Mouse (Mus musculus) cerebellum, adult 9-11 months (tissue): ENCODE data around the gene Snrnp40.

Experiments
- DNase-seq: peaks from one replicate; pipeline ENCODE4 v3.0.0; 2022

Gene Snrnp40

DNA sequence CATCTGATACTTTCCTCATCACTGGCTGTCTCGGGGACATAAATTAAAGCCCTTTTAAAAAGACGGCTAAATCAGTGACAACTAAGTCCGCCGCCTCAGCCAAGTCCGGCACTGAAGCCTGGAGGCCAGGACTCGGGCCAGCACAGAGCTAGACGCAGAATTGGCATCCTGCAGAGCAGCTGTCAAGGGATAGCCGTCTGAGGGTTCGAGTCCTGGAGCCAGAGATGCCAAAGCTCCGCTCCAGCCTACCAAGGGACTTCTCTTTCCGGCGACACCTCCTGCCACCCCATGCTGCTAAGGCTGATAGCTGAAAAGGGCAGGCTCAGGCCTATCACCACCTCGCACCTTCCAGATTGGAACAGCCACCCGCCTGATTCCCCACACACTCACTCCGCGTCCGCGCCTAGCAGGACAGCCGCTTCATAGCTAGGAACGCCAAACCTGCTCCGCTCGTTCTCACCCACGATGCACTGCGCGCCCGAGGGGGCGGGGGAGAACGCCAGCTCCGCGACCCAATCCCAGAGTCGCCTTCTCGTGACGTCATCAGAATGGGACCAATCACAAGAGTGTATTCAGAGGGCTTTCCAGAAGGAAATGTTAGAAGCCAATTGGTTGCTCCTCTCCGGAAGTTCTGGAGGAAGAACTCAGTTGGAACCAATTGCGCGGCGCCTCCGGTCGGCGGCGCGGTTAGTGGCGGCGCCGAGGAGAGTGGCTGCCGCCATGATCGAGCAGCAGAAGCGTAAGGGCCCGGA is at the start of gene Snrnp40, which contains the start of gene Zcchc17:
Snrnp40 (plus strand) TSS at position 647 of the 752 bp plus-strand sequence.
Zcchc17 (minus strand) TSS at position 458 of the 752 bp plus-strand sequence.
- peak; percentile 99 for DNase-seq

DNA sequence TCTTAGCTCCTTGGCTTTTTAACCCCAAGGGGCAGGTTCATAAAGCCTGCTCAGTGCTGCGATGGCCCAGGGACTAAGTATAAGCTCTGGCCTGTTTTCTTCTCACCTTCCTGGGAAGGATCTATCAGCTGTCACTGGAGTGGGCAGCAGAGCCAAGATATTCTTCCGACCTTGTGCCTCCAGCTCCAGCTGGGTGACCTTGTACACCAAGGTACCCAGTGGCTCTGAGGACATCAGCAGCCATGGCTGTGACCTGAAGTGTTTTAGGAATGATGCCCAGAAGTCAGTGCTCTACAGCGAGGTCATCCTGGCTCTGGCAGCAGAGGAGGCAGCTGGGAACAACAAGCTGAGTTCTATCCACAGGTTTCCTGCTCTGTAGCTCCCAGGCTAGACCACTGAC is 47.4 kb upstream of the Snrnp40 start:
- no peak for DNase-seq

DNA sequence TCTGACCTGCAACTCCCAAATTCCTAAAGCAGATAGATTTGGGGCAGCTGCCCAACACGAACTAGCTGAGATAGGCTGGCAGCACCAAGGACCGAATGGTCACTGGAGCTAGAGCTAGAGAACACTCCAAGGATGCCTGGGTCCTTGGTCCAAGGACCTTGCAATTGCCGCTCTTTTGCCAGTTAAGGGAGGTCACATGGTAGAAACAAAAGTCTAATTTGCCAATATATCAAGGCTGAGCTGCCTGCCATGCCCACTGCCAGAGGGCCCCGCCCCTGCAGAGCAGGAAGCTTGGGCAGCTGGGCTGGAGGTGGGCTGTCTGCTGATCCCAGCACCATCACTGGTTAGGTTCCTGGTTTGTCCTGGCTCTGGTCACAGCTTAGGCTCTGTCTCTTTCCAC is 46.4 kb upstream of the Snrnp40 start:
- no peak for DNase-seq

DNA sequence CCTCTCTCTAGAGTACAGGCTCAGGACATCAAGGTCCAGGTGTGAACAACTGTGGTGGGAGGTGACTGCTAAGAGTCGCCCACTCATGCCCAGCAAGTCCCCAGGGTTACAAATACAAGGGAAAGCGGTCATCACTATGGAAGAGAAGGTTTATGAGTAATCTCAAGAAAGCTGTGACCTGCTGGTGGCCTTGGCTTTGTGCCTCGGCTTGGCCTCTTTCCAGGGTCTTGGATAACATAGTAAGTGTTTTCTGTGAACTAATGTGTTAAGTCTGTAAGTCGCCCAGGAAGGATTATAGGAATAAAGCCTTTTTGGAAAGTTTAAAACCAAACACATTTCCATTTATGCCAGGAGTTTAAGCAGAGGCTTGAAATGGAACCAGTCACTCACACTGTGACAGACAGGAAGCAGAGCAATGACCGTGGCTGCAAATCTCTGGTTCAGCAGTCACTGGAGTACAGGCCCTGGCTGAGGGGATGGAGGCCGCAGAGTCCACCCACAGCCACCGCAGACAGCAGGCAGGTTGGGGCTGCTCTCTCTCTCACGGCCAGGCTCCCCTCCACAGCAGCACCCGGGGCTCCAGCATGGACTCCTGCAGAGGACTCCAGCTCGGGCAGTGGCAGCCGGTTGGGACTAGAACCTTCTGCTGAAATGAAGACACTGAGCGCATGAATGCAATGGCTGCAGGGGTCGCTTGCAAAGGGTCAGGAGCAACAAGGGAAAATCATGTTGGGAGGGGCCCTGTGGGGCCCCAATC is 44.0 kb upstream of the Snrnp40 start:
- DNase-seq = no peak

DNA sequence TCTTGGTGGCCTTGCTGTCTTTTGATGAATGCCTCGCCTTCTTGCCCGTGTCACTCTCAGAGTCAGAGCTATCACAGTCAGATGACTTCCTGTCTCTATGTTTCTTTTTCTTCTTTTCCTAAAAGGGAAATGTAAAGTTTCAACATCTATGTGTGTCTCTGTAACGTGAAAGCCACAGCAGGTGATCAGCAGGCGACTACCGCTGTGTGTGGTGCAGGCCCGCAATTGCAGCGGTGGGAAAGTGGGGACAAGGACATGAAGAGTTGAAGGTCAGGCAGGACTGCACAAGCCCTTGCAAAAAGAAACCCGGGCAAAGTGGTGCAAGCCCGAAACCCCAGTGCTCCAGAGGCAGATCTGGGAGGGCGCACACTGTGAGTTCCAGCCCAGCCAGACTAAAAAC is 43.2 kb upstream of the Snrnp40 start:
- DNase-seq = no peak

DNA sequence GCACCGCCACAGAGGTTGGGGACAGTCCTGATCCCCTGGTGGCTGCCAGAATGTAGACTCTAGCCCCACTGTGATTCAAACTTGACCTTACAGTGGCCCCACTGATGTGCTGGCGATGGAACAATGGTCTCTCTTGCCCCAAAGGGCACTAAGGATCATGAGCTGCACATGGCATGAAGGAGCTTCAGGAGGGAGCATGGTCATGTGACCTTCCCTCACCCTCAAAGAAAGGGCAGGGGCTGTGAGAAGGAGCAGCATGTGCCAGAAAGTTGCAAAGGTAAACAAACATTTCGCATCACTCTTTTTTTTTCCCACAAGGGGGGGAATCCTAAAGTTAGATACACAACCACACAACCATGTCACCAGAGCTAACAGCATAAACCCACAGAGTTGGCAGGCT is 41.8 kb upstream of the Snrnp40 start:
- DNase-seq = no peak

DNA sequence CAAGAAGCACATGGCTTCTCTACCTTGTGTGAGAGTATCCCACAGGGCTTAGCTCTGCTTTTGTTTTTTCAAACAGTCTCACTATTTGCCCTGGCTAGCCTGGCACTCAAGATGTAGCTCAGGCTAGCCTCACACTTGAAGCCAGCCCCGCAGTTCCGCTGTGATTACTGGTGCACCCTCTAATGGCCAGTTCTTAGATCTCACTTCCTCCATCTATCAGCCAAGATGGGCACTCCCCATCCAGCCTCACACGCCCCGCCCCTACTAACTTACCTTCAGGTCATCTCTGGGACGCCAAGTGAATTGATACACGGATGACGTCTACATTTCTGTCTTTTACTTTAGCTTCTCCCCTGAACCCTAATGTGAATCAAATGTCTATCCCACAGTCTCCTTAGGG is 40.4 kb upstream of the Snrnp40 start:
- no peak for DNase-seq

DNA sequence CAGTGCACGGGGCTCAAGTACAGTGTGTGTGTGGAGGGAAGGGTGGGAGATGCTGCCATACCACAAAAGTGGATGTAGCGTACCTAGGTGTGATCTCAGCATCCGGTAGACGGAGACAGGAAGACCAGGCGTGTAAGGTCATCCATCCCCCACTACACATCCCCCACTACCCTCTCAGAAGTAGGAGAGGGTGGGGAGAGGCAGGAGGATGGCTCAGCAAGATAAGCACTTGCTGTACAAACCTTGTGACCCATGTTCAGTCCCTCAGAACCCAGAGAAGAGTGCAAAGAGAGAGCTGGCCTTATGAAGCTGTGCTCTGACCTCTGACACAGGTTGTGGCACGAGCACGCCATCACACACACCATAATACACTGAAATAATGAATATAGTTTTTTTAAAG is 38.3 kb upstream of the Snrnp40 start:
- no peak for DNase-seq

DNA sequence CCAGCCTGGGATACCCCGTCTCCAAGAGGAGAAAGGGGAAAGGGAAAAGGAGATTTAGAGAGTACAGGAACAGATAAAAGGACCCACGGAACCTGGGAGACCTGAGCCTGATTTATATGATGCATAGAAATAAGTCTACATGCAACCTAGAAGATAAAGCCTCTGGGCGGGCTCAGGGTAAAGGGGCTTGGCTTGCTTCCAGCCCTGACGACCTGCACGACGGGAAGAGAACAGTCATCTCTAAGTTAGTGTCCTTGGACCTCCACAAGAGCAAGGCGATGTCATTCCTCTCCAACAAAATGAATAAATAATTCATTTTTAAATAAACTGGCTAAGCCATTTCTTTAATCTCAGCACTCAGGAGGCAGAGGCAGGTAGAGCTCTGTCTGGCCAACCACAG is 37.4 kb upstream of the Snrnp40 start:
- DNase-seq = no peak

DNA sequence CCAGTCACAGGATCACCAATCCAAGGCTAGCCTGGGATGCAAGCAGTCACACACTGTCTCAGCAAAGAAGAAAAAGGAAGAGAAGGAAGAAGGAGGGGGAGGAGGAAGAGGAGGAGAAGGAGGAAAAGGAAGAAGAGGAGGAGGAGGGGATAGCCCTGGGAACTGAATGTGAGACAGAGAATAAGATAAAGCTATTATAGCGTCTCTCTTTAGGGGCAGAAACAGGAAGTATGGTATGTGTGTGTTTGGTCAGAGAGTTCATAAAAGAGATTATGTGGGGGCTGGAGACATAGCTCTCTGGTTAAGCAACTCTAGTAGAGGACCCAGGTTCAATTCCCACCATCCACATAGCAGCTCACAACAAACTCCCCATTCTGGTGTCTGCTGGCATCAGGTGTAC is 36.8 kb upstream of the Snrnp40 start:
- DNase-seq = no peak

DNA sequence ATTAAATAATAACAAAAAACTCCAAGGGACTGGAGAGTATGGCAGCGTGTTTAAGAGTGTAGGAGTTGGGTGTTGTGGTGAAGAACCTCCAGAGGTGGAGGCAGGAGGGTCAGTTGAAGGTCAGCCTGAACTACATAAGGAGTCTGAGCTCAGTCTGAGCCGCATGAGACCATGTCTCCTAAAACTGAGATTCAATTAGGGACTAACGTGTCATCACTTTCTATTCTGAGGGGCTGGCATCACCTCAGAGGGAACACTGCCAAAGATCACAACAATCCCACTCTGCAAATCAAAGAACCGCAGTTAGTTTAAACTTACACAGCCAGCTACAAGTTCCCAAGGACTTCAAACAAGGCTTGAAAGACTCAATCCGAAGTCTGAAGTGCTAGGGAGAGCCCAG is 36.3 kb upstream of the Snrnp40 start:
- DNase-seq = no peak

DNA sequence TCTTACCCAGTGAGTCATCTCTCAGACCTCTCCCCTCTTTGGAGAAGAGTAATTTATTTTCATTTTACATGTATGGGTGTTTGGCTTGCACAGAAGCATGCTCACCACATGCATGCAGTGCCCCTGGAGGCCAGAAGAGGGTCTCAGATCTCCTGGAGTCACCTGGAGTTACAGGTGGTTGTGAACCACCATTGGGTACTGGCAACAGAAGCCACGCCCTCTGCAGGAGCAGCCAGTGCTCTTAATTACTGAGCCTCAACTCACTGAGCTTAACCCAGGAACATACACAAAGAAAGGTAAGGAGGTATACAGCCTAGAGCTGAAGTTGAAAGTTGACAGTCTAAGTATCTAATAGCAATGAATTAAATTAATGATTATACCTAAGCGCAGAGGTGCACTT is 34.5 kb upstream of the Snrnp40 start:
- DNase-seq = no peak

DNA sequence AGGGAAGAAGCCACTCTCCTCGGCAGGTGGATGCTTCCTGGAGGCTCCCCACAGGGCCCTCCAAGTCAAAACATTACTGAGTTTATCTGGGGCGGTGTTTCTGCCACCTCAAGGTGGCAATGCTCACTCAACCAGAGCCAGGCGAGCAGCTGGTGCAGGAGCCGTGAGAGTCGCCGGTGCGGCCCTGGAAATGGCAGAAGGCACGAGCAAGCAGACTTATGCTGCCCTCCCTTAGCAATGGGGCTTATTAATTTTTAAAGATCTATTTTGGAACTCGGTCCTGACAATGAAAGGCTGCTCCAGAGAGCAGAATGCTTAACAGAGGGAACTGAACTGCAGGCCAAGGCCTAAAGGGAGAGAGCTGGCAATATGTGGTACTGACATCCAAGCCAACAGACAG is 32.6 kb upstream of the Snrnp40 start:
- peak; percentile 86 for DNase-seq

DNA sequence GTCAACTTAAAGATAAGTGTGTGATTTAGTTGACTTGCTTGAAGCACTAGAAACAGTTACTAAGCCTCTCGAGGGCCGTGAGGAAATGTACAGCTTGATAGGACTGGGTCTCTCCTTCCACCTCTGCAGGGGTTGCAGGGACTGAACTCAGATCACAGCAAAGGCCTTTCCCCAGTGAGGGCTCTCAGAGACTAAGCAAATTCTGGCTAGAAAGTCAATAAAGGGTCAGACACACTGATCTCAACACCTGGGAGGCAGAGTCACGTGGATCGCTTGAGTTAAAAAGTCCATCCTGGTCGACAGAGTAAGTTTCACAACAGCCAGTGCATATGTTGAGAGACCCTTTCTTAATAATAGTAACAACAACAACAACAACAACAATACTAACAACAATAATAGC is 24.1 kb upstream of the Snrnp40 start:
- no peak for DNase-seq

DNA sequence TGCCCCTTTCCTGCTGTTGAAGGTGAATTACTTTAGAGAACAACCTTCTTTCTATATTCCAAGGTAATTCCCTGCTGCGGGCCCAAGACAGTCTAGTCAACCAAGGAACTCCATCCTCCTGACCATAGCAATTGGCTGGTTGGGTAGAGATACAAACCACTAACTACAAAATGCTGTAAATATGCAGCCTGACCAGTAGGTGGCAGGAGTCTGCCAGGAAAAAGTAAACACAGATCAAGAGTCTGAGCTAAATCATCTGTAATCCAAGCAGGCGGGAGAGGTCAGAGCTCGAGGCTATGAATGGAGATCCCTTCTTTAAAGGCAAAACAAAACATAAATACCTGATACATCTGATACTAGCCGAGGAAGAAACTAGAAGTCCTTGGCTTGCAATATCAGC is 18.2 kb upstream of the Snrnp40 start:
- peak; percentile 58 for DNase-seq

DNA sequence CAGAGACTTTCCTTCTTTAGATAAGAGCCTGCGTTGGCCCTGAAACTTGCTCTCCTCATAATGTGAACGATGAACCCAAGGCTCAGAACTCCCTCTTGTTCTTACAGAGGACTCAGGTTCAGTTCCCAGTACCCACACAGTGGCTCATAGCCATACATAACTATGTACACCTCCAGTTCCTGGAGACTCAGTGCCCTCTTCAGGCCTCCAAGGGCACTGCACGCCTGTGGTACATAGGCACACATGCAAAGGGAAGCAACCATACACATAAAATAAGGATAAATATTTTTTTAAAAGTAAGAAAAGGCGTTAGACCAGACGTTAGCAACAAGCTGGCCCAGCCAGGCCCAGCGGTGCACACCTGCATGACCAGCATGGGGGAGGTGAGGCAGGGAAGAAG is 10.3 kb upstream of the Snrnp40 start:
- no peak for DNase-seq

DNA sequence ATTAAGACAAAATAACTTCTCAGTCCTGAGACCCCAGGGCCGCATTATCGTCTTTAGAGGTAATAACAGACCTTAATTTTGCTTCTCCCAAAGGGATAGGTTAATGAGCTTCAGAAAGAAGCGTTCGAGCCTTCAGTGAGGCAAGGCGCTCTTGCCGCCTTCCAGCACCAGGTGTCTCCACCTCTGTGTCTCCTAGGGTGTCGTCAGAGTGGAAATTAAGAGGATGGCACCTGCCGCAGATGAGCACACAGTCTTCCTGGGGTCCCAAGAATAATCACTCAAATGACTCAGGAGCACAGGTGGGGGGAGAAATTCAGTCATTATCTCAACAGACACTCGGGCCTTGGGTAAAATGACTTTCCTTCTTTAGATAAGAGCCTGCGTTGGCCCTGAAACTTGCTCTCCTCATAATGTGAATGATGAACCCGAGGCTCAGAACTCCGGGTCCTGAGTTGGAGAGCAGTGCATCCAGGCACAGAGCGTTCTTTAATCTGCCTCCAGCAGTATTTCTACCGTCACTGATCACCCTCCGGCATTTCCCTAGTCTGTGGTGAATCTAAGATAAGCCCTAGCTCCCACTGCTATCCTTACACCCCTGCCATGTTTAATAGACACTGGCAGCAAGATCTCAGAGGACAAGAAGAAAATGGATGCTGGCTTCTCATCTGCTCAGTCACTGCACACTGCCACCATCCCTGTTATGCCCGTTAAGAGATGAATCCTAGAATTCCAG is 9.1 kb upstream of the Snrnp40 start:
- no peak for DNase-seq

DNA sequence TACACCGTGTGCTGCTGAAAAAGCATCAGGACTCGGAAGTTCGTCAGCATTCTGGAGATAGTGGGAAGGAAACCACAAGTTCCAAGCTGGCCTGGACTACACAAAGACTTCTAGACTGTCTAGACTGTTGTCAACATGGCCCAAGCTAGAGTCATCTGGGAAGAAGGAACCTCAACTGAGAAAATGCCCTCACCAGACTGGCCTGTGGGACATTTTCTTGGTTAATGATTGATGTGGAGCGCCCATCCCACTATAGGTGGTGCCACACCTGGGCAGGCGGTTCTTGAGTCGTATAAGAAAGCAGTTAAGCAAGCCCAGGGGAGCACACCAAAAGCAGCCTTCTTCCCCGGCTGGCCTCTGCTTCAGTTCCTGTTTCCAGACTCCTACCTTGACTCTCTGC is 7.3 kb upstream of the Snrnp40 start:
- DNase-seq = no peak

DNA sequence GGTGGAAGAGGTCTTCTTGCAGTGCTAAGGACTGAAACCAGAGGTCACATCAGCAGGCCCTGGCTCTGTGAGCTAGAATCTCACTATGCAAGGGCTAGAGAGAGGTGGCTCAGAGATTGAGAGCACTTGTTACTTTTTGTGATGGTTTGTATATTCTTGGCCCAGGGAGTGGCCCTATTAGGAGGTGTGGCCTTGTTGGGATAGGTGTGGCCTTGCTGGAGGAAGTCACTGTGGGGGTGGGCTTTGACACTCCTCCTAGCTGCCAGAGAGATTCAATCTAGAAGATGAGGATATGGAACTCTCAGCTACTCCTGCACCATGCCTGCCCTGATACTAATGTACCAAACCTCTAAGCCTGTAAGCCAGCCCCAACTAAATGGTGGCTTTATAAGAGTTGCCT is 2.0 kb upstream of the Snrnp40 start:
- peak; percentile 24 for DNase-seq

DNA sequence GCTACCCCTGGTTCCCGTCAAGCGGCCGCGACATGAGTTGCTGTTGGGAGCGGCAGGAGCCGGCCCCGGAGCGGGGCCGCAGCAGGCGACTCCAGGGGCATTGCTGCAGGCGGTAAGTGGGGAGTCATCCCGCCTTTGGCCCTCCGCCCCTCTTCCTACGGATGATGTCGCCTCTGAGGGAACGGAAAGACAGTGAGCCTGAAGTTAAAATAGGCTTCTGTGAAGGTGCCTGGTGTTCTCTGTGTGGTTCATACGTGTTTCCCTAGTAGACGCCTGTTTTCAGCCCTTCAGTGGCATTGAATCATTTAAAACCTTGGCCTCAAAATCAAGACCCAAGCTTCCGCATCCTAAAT is 282 bp downstream of the Snrnp40 start:
- DNase-seq = no peak

DNA sequence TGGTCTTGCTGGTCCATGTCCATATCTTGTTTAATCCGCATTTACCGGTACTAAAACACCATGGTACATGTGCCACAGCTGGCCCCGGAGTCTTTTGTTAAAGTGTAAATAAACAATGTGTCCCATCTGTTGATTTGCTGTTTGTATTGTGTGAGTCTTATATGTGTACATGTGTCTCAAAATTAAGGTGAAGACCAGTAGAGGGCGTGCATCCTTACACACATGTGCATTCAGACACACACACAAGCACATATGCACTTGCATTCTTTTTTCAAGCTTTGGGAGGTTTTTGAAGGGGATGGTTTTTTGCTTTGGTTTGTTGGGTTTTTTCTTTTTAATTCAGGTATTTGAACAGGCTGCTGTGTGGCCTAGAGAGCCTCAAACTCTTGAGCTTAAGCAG is 16.7 kb downstream of the Snrnp40 start:
- no peak for DNase-seq

DNA sequence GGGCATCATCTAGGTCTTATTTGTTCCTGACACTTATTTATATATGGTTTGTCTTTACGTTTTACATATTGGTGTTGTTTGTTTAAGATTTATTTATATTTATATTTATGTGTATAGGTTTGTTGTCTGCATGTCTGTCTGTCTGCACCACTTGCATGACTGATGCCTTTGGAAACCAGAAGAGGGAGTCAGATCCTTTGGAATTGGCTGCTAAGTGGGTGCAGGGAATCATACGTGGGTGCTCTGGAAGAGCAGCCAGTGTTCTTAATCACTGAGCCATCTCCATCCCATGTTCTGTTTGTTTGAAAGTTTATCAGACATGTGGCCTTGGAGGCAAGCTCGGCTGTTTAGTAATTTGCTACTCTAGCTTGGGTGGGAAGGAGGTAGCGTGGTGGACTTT is 17.6 kb downstream of the Snrnp40 start:
- no peak for DNase-seq

DNA sequence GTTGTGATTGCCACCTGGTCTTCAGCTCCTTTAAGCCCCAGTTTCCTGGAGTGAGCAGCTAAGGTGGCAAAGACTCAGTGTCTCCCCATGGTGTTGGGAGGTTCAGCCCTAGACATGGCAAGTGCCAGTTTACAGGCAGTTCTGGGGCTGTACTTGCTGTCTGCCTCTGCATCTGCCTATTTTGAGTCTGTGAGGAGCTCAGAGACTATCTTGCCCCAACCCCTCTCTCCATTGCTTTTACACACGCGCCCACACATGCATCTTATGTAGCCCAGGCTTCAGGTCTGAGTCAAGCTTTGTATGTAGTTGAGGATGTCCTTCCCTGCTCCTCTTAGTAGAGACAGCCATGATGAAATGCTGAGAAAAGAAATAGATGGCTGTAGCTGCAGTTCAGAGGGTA is 19.2 kb downstream of the Snrnp40 start:
- no peak for DNase-seq

DNA sequence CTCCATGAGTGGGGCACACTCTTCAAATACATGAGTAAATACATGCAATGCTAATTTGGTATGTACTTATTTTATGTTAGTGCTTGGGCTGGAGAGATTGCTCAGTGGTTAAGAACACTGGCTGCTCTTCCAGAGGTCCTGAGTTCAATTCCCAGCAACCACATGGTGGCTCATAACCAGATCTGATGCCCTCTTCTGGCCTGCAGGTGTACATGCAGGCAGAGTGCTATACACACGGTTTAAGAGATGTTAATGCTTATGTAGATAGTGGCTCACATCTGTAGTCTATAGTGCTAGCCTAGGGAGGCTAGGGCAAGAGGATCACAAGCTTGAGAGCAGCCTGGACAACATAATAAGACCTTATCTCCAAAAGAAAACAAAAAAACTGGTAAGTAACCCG is 20.5 kb downstream of the Snrnp40 start:
- DNase-seq = no peak
